Mouse (Mus musculus): ENCODE results near the gene Nos1. TPM values are rescaled to one million over a fixed set of nuclear protein-coding genes. Genes with fewer than 3 reads are reported as not detected.

Nos1 gene
- polyA plus RNA-seq, 1 experiment from 2014 or later, result 3.0 TPM

- no peak overlapping the region for H3K27ac ChIP-seq
- H3K4me3 ChIP-seq (replicated peaks; ENCODE audit: low read length), result no peak overlapping the region
- H3K4me1 ChIP-seq (replicated peaks; ENCODE audit: control insufficient read depth, insufficient read depth, low read length), result peaks cover 14% of the 10 kb centered on the region; the same call in 1 of the 2 replicates
- DNase-seq (ENCODE audit: low spot score) (no peak), ATAC-seq (ENCODE audit: low FRiP score) (no peak)
- 11% methylated on average over 9 of the region's 9 CpGs for WGBS
- H3K36me3 ChIP-seq (replicated peaks; ENCODE audit: control insufficient read depth, insufficient read depth), result no peaks in the 10 kb centered on the region
- H3K27me3 ChIP-seq (ENCODE audit: control insufficient read depth, insufficient read depth, low read length), result no peaks in the 10 kb centered on the region; the same call in 1 of the 2 replicates
- H3K4me2 ChIP-seq (replicated peaks), result no peak overlapping the region
- no peak overlapping the region for H3K9ac ChIP-seq
- H3K9me3 ChIP-seq (ENCODE audit: control insufficient read depth, low read length), result no peaks in the 10 kb centered on the region
Measured at GRCm38 (mm10) chr5:117898055-117898806, 117.4 kb downstream of the Nos1 start.

- Histone ChIP-seq H3K36me3 (replicated peaks; ENCODE audit: control insufficient read depth, insufficient read depth) (no peaks in the 10 kb centered on the region), H3K9ac (no peak overlapping the region), H3K4me3 (replicated peaks; ENCODE audit: low read length) (no peak overlapping the region), H3K9me3 (ENCODE audit: control insufficient read depth, low read length) (no peaks in the 10 kb centered on the region), H3K4me1 (replicated peaks; ENCODE audit: control insufficient read depth, insufficient read depth, low read length) (peaks cover 17% of the 10 kb centered on the region; the same call in 1 of the 2 replicates), H3K27ac (no peak overlapping the region), H3K4me2 (replicated peaks) (no peak overlapping the region), H3K27me3 (ENCODE audit: control insufficient read depth, insufficient read depth, low read length) (no peaks in the 10 kb centered on the region; the same call in 1 of the 2 replicates)
- DNase-seq (ENCODE audit: low spot score) (no peak), ATAC-seq (ENCODE audit: low FRiP score) (no peak)
- WGBS, result 82% methylated on average over 10 of the region's 10 CpGs
Measured at GRCm38 (mm10) chr5:117899361-117899760, 118.5 kb downstream of the Nos1 start.

GRCm38 (mm10) chr5:117900921-117901705 lies 120.3 kb downstream of the Nos1 start:
- H3K4me2 ChIP-seq (replicated peaks), result no peak overlapping the region
- peaks cover 17% of the 10 kb centered on the region; the same call in 1 of the 2 replicates for H3K4me1 ChIP-seq (replicated peaks; ENCODE audit: control insufficient read depth, insufficient read depth, low read length)
- 11% methylated on average over 13 of the region's 13 CpGs for WGBS
- no peaks in the 10 kb centered on the region; the same call in 1 of the 2 replicates for H3K27me3 ChIP-seq (ENCODE audit: control insufficient read depth, insufficient read depth, low read length)
- H3K27ac ChIP-seq, result 0 out of 2 replicates have a peak overlapping the region, but pooled peaks have one; percentile 8
- DNase-seq (ENCODE audit: low spot score) (peak; percentile 45), ATAC-seq (ENCODE audit: low FRiP score) (no peak)
- no peaks in the 10 kb centered on the region for H3K9me3 ChIP-seq (ENCODE audit: control insufficient read depth, low read length)
- H3K4me3 ChIP-seq (replicated peaks; ENCODE audit: low read length), result no peak overlapping the region
- H3K9ac ChIP-seq, result no peak overlapping the region
- no peaks in the 10 kb centered on the region for H3K36me3 ChIP-seq (replicated peaks; ENCODE audit: control insufficient read depth, insufficient read depth)

GRCm38 (mm10) chr5:117903534-117903933 lies 122.7 kb downstream of the Nos1 start:
- no peak overlapping the region for H3K4me3 ChIP-seq (replicated peaks; ENCODE audit: low read length)
- no peaks in the 10 kb centered on the region for H3K36me3 ChIP-seq (replicated peaks; ENCODE audit: control insufficient read depth, insufficient read depth)
- H3K4me1 ChIP-seq (replicated peaks; ENCODE audit: control insufficient read depth, insufficient read depth, low read length), result peaks cover 6% of the 10 kb centered on the region; the same call in 1 of the 2 replicates
- no peak overlapping the region for H3K9ac ChIP-seq
- no peak for DNase-seq (ENCODE audit: low spot score)
- no peaks in the 10 kb centered on the region for H3K9me3 ChIP-seq (ENCODE audit: control insufficient read depth, low read length)
- no peak overlapping the region for H3K4me2 ChIP-seq (replicated peaks)
- 20% methylated on average over 7 of the region's 7 CpGs for WGBS
- H3K27ac ChIP-seq, result no peak overlapping the region
- no peaks in the 10 kb centered on the region; the same call in 1 of the 2 replicates for H3K27me3 ChIP-seq (ENCODE audit: control insufficient read depth, insufficient read depth, low read length)
- no peak for ATAC-seq (ENCODE audit: low FRiP score)

- Histone ChIP-seq H3K4me3 (replicated peaks; ENCODE audit: low read length) (no peak overlapping the region), H3K27me3 (ENCODE audit: control insufficient read depth, insufficient read depth, low read length) (no peaks in the 10 kb centered on the region; the same call in 1 of the 2 replicates), H3K9ac (no peak overlapping the region), H3K27ac (no peak overlapping the region), H3K4me1 (replicated peaks; ENCODE audit: control insufficient read depth, insufficient read depth, low read length) (peaks cover 4% of the 10 kb centered on the region; the same call in 1 of the 2 replicates), H3K36me3 (replicated peaks; ENCODE audit: control insufficient read depth, insufficient read depth) (no peaks in the 10 kb centered on the region), H3K4me2 (replicated peaks) (no peak overlapping the region), H3K9me3 (ENCODE audit: control insufficient read depth, low read length) (no peaks in the 10 kb centered on the region)
- ATAC-seq (ENCODE audit: low FRiP score), result no peak
- no peak for DNase-seq (ENCODE audit: low spot score)
- WGBS, result 91% methylated on average over 4 of the region's 4 CpGs
Measured at GRCm38 (mm10) chr5:117905728-117906127, 124.9 kb downstream of the Nos1 start.

- no peaks in the 10 kb centered on the region for H3K9me3 ChIP-seq (ENCODE audit: control insufficient read depth, low read length)
- H3K4me1 ChIP-seq (replicated peaks; ENCODE audit: control insufficient read depth, insufficient read depth, low read length), result no peaks in the 10 kb centered on the region
- H3K36me3 ChIP-seq (replicated peaks; ENCODE audit: control insufficient read depth, insufficient read depth), result no peaks in the 10 kb centered on the region
- no peaks in the 10 kb centered on the region for H3K27me3 ChIP-seq (ENCODE audit: control insufficient read depth, insufficient read depth, low read length)
- DNase-seq (ENCODE audit: low spot score), result no peak
- ATAC-seq (ENCODE audit: low FRiP score), result no peak
- H3K4me2 ChIP-seq (replicated peaks), result no peak overlapping the region
- H3K9ac ChIP-seq, result no peak overlapping the region
- H3K4me3 ChIP-seq (replicated peaks; ENCODE audit: low read length), result no peak overlapping the region
- 82% methylated on average over 4 of the region's 4 CpGs for WGBS
- no peak overlapping the region for H3K27ac ChIP-seq
Measured at GRCm38 (mm10) chr5:117909524-117909923, 128.7 kb downstream of the Nos1 start.

- 98% methylated on average over 5 of the region's 5 CpGs for WGBS
- H3K9ac ChIP-seq, result no peak overlapping the region
- no peaks in the 10 kb centered on the region for H3K4me1 ChIP-seq (replicated peaks; ENCODE audit: control insufficient read depth, insufficient read depth, low read length)
- H3K27ac ChIP-seq, result no peak overlapping the region
- no peaks in the 10 kb centered on the region for H3K9me3 ChIP-seq (ENCODE audit: control insufficient read depth, low read length)
- no peak for DNase-seq (ENCODE audit: low spot score)
- no peaks in the 10 kb centered on the region for H3K36me3 ChIP-seq (replicated peaks; ENCODE audit: control insufficient read depth, insufficient read depth)
- no peak for ATAC-seq (ENCODE audit: low FRiP score)
- H3K4me2 ChIP-seq (replicated peaks), result no peak overlapping the region
- no peak overlapping the region for H3K4me3 ChIP-seq (replicated peaks; ENCODE audit: low read length)
- no peaks in the 10 kb centered on the region for H3K27me3 ChIP-seq (ENCODE audit: control insufficient read depth, insufficient read depth, low read length)
Measured at GRCm38 (mm10) chr5:117916349-117916748, 135.5 kb downstream of the Nos1 start.

GRCm38 (mm10) chr5:117916906-117917305 lies 136.1 kb downstream of the Nos1 start:
- Histone ChIP-seq H3K27me3 (ENCODE audit: control insufficient read depth, insufficient read depth, low read length) (no peaks in the 10 kb centered on the region), H3K9me3 (ENCODE audit: control insufficient read depth, low read length) (no peaks in the 10 kb centered on the region), H3K4me1 (replicated peaks; ENCODE audit: control insufficient read depth, insufficient read depth, low read length) (no peaks in the 10 kb centered on the region), H3K9ac (no peak overlapping the region), H3K4me2 (replicated peaks) (no peak overlapping the region), H3K36me3 (replicated peaks; ENCODE audit: control insufficient read depth, insufficient read depth) (no peaks in the 10 kb centered on the region), H3K27ac (no peak overlapping the region), H3K4me3 (replicated peaks; ENCODE audit: low read length) (no peak overlapping the region)
- WGBS, result 60% methylated on average over 3 of the region's 3 CpGs
- ATAC-seq (ENCODE audit: low FRiP score) (no peak), DNase-seq (ENCODE audit: low spot score) (no peak)

GRCm38 (mm10) chr5:117921786-117922528 lies 141.1 kb downstream of the Nos1 start:
- ATAC-seq (ENCODE audit: low FRiP score) (no peak), DNase-seq (ENCODE audit: low spot score) (no peak)
- Histone ChIP-seq H3K9me3 (ENCODE audit: control insufficient read depth, low read length) (no peaks in the 10 kb centered on the region), H3K36me3 (replicated peaks; ENCODE audit: control insufficient read depth, insufficient read depth) (no peaks in the 10 kb centered on the region), H3K4me1 (replicated peaks; ENCODE audit: control insufficient read depth, insufficient read depth, low read length) (no peaks in the 10 kb centered on the region), H3K9ac (no peak overlapping the region), H3K4me2 (replicated peaks) (no peak overlapping the region), H3K27me3 (ENCODE audit: control insufficient read depth, insufficient read depth, low read length) (no peaks in the 10 kb centered on the region), H3K27ac (no peak overlapping the region), H3K4me3 (replicated peaks; ENCODE audit: low read length) (no peak overlapping the region)
- 93% methylated on average over 12 of the region's 12 CpGs for WGBS

All from hindbrain, embryonic 14.5 days (tissue).